Mouse (Mus musculus) small intestine, adult 2 months (tissue): ENCODE results near the gene Vav2.

Experiments used
- CTCF ChIP-seq: fragments of 200-500 bp; IDR thresholded peaks from 2 replicates; pipeline ENCODE4 v1.5.1; 2012; ENCODE audit warnings: low read depth, mild to moderate bottlenecking, control low read depth, inconsistent platforms, low read length, moderate library complexity, mixed read lengths; ENCODE audit not compliant: insufficient replicate concordance, insufficient read length; ENCODE audit errors: extremely low read depth
- POLR2A ChIP-seq: fragments of 200-500 bp; IDR thresholded peaks from 2 replicates; pipeline ENCODE4 v1.6.1; 2012; ENCODE audit warnings: low read depth, mild to moderate bottlenecking, control low read depth, inconsistent platforms, low read length, moderate library complexity

- TF ChIP-seq POLR2A (no peak), CTCF (no peak)
Measured at GRCm38 (mm10) chr2:27350371-27350770, 76.5 kb downstream of the Vav2 start.
